Mouse (Mus musculus): ENCODE data around the gene Magea6. TPM values are rescaled to one million over a fixed set of nuclear protein-coding genes. Genes with fewer than 3 reads are reported as not detected.
"Not testable (repeated sequence)": the region's sequence is repeated elsewhere in the genome, so short reads cannot be mapped to it uniquely, and the experiment has no call there.

Magea6 gene
- not detected in 2 replicates for polyA plus RNA-seq (2014; fragmentation: Nextera tagmentation; extraction: Ambion mirVana)

DNA sequence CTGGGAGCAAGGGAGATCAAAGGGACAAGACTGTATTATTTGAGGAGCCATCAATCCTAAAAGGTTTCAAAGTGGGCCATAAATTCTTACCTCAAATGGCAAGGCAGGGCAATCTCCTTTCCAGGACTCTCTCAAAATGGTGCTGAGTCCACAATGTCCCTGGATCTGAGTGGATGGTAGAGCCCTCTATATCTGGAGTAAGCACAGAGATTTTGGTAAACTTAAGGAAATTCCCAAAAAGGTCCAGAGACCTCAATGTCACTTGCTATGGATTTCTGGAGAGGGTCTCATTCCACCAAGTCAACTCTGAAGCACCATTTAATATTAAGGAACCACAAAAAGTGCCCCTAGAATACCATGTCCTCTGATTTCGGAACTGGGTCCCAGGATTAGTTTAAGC is at the start of gene Magea6:
Magea6 (minus strand) TSS at position 101 of the 400 bp plus-strand sequence.
- not testable (repeated sequence) for H3K4me2 ChIP-seq (ENCODE audit: low read depth, low read length); H3K27ac ChIP-seq (replicated peaks; ENCODE audit: low read depth, low read length); H3K4me1 ChIP-seq (ENCODE audit: control insufficient read depth, insufficient read depth, low read length); H3K36me3 ChIP-seq (ENCODE audit: control insufficient read depth, insufficient read depth, low read length); H3K9ac ChIP-seq (ENCODE audit: low read depth, low read length); H3K4me3 ChIP-seq (ENCODE audit: low read depth, low read length); H3K9me3 ChIP-seq (ENCODE audit: control insufficient read depth, low read length); H3K27me3 ChIP-seq (replicated peaks; ENCODE audit: control insufficient read depth, insufficient read depth, low read length); DNase-seq (ENCODE audit: low spot score); ATAC-seq (ENCODE audit: low read depth)
- WGBS, result 67% methylated on average over 1 of the region's 1 CpGs

DNA sequence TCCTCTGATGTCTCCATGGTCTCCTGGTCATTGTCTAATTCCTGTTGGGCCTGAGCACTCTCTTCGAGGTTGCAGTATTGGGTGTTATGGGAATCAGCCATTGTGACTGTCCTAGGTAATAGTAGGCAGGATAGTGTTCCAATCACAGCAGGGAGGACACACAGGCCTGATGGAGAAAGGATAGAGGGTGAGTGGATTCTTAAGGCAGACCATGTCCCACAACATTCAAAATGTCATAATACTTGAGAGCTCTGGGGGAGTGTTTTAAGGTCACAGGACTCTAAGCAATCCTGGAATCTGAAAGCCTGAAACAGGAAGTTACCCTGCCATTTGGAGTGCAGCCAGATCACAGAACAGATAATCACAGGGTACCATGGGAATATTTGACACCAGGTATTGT is 13.6 kb upstream of the Magea6 start, which contains the start of gene Magea3:
Magea3 (minus strand) TSS at position 101 of the 400 bp plus-strand sequence.
- H3K4me2 ChIP-seq (ENCODE audit: low read depth, low read length); DNase-seq (ENCODE audit: low spot score); H3K4me1 ChIP-seq (ENCODE audit: control insufficient read depth, insufficient read depth, low read length); H3K36me3 ChIP-seq (ENCODE audit: control insufficient read depth, insufficient read depth, low read length); ATAC-seq (ENCODE audit: low read depth); H3K9me3 ChIP-seq (ENCODE audit: control insufficient read depth, low read length); H3K27ac ChIP-seq (replicated peaks; ENCODE audit: low read depth, low read length); H3K4me3 ChIP-seq (ENCODE audit: low read depth, low read length); H3K9ac ChIP-seq (ENCODE audit: low read depth, low read length); H3K27me3 ChIP-seq (replicated peaks; ENCODE audit: control insufficient read depth, insufficient read depth, low read length): not testable (repeated sequence)
- 67% methylated on average over 1 of the region's 1 CpGs for WGBS

DNA sequence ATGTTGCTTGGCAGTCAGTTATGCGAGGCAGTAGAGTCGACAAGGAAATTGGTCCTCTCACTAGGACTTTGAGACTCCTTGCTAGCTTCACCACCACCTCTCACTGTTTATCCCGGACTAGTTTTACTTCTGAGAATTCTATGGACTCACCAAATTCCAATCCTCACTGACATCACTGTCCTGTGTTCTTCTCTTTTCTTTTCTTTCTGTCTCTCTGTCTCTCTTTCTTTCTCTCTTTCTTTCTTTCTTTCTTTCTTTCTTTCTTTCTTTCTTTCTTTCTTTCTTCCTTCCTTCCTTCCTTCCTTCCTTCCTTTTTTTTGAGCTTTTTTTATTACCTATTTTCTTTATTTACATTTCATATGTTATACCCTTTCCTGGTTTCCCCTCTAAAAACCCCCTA is 45.6 kb downstream of the Magea6 start, which contains the start of gene Cldn34b1:
Cldn34b1 (minus strand) TSS at position 101 of the 400 bp plus-strand sequence.
- not testable (repeated sequence) for DNase-seq (ENCODE audit: low spot score); H3K27me3 ChIP-seq (replicated peaks; ENCODE audit: control insufficient read depth, insufficient read depth, low read length); H3K4me1 ChIP-seq (ENCODE audit: control insufficient read depth, insufficient read depth, low read length); H3K36me3 ChIP-seq (ENCODE audit: control insufficient read depth, insufficient read depth, low read length); H3K4me2 ChIP-seq (ENCODE audit: low read depth, low read length); H3K9ac ChIP-seq (ENCODE audit: low read depth, low read length); H3K27ac ChIP-seq (replicated peaks; ENCODE audit: low read depth, low read length); H3K4me3 ChIP-seq (ENCODE audit: low read depth, low read length); H3K9me3 ChIP-seq (ENCODE audit: control insufficient read depth, low read length); ATAC-seq (ENCODE audit: low read depth)
- 88% methylated on average over 3 of the region's 3 CpGs for WGBS

Other genes starting within 250 kb of the Magea6 start
- not detected in 2 replicates for gene Cldn34b1, start 45.7 kb downstream of the Magea6 start, polyA plus RNA-seq (2014; fragmentation: Nextera tagmentation; extraction: Ambion mirVana)
- not detected in 2 replicates for gene Magea3, start 13.5 kb upstream of the Magea6 start, polyA plus RNA-seq (2014; fragmentation: Nextera tagmentation; extraction: Ambion mirVana)
- gene Magea8, start 59.9 kb upstream of the Magea6 start, polyA plus RNA-seq (2014; fragmentation: Nextera tagmentation; extraction: Ambion mirVana), result not detected in 2 replicates
- not detected in 2 replicates for gene Magea5, start 127.2 kb upstream of the Magea6 start, polyA plus RNA-seq (2014; fragmentation: Nextera tagmentation; extraction: Ambion mirVana)
- not detected in 2 replicates for gene Magea1, start 153.8 kb upstream of the Magea6 start, polyA plus RNA-seq (2014; fragmentation: Nextera tagmentation; extraction: Ambion mirVana)
- gene Magea2, start 157.7 kb upstream of the Magea6 start, polyA plus RNA-seq (2014; fragmentation: Nextera tagmentation; extraction: Ambion mirVana), result not detected in 2 replicates
- not detected in 2 replicates for gene Cldn34b2, start 192.4 kb upstream of the Magea6 start, polyA plus RNA-seq (2014; fragmentation: Nextera tagmentation; extraction: Ambion mirVana)

All from embryonic facial prominence, embryonic 14.5 days (tissue).